Mouse (Mus musculus) erythroblast, embryonic 14.5 days (primary cell): ENCODE results near the gene Crb1. TPM values are rescaled to one million over a fixed set of nuclear protein-coding genes. Genes with fewer than 3 reads are reported as not detected.

Experiments
- H3K27me3 ChIP-seq: 2 replicates; pipeline ENCODE4 v1.6.1; 2012; ENCODE audit warnings: inconsistent platforms; ENCODE audit not compliant: control insufficient read depth
- H3K36me3 ChIP-seq: 2 replicates; pipeline ENCODE4 v1.6.1; 2012; ENCODE audit warnings: mild to moderate bottlenecking, inconsistent platforms; ENCODE audit not compliant: control insufficient read depth
- H3K4me1 ChIP-seq: 2 replicates; pipeline ENCODE4 v1.6.1; 2012; ENCODE audit warnings: inconsistent platforms; ENCODE audit not compliant: control insufficient read depth
- H3K4me3 ChIP-seq: replicated peaks from 2 replicates; pipeline ENCODE3; 2012; ENCODE audit warnings: moderate library complexity, mild to moderate bottlenecking, inconsistent platforms
- H3K9me3 ChIP-seq: 2 replicates; pipeline ENCODE4 v1.6.1; 2012; ENCODE audit warnings: low read length, inconsistent platforms, mixed read lengths; ENCODE audit not compliant: control insufficient read depth
- GATA1 ChIP-seq: IDR thresholded peaks from 2 replicates; pipeline ENCODE4 v1.6.1; 2012; ENCODE audit warnings: low read length, inconsistent platforms, mixed read lengths
- TAL1 ChIP-seq: IDR thresholded peaks from 3 replicates; pipeline ENCODE4 v1.6.1; 2012; ENCODE audit warnings: low read length, inconsistent platforms, mixed read lengths
- polyA plus RNA-seq: library from polyadenylated mRNA; stranded (reverse); fragments of >175 nt; gene quantifications from 2 replicates; pipeline ENCODE4 v1.2.3, GENCODE M21; 2012

Crb1 gene
- polyA plus RNA-seq, 1 experiment, result not detected

DNA sequence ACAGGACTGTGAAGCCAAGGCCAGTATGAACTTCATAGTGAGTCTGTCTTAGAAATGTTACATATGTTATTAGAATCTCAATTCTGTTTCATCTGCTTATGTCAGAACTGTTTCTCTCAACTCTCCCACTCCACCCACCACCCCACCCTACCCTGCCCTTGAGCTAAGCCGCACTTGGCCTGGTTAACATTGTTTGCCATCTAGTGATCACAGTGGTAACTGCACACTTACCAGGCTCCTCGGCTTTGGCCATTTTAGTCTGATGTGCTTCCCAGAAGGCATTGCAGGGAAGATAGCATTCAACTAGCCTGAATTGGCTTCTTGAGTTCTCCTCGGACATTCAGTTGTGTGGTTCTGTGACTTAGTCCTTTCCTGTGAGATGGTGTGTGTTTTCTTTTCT, 215.3 kb downstream of the Crb1 start:
- H3K27me3 ChIP-seq, result no peaks in the 10 kb centered on the region
- H3K36me3 ChIP-seq, result no peaks in the 10 kb centered on the region
- H3K4me1 ChIP-seq, result no peaks in the 10 kb centered on the region
- no peaks in the 10 kb centered on the region for H3K9me3 ChIP-seq
- TF ChIP-seq GATA1, result no peak
- TF ChIP-seq TAL1, result no peak
- H3K4me3 ChIP-seq, result no peak overlapping the region

DNA sequence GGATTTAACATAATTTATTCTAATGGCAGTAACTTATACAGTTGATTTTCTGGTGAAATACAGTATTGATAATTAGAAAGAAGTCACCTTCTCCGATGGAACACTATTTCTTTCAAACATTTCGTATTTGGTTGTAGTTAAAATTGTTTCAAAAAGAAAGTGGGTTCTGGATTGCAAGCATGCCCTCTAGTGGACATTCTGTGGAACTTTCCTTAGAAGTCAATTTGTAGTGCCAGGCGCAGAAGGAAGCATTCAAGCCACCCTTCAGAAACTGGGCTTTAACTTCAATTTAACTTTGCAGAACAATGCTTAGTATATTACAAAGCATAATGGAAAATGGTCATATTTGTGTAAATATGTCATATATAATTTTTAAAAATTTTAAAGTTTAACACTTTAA, 220.5 kb downstream of the Crb1 start:
- Histone ChIP-seq H3K9me3 (no peaks in the 10 kb centered on the region), H3K36me3 (no peaks in the 10 kb centered on the region), H3K4me3 (no peak overlapping the region)

DNA sequence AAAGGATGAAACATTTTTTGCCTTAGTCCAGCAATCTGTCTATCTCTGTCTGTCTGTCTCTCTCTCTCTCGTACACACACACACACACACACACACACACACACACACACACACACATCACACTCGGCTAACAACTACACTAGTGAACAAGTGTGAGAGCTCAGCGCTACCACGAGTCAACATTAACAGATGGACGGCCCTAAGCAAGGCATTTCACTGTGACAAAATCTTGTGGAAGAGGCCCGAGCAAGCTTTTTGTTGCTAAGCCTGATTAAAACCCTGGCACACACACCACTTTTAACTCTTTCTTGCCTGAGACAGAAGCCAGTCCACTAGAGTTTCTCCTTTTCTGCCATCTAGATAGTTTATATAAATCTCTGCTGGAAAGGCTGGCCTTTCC, 223.4 kb downstream of the Crb1 start:
- TF ChIP-seq TAL1 (no peak), GATA1 (no peak)
- Histone ChIP-seq H3K9me3 (no peaks in the 10 kb centered on the region), H3K36me3 (no peaks in the 10 kb centered on the region), H3K4me1 (no peaks in the 10 kb centered on the region), H3K27me3 (no peaks in the 10 kb centered on the region), H3K4me3 (no peak overlapping the region)

More for the DNA sequence above, 220.5 kb downstream of the Crb1 start:
- no peaks in the 10 kb centered on the region for H3K4me1 ChIP-seq
- no peaks in the 10 kb centered on the region for H3K27me3 ChIP-seq
- TF ChIP-seq TAL1, result no peak

- Histone ChIP-seq H3K4me3 (no peak overlapping the region), H3K9me3 (no peaks in the 10 kb centered on the region), H3K36me3 (no peaks in the 10 kb centered on the region), H3K4me1 (no peaks in the 10 kb centered on the region), H3K27me3 (no peaks in the 10 kb centered on the region)
- TF ChIP-seq GATA1 (no peak), TAL1 (no peak)
These were observed 223.9 kb downstream of the Crb1 start for GRCm38 (mm10) chr1:139153006-139153405.

Other genes with a start within 250 kb of the Crb1 start
- gene Zbtb41, start 45.2 kb upstream of the Crb1 start, polyA plus RNA-seq, result 0.01 and 0.02 TPM in 2 replicates
- gene Aspm, start 77.7 kb upstream of the Crb1 start, polyA plus RNA-seq, result 0.19 and 0.27 TPM in 2 replicates
- not detected in 2 replicates for gene F13b, start 124.6 kb upstream of the Crb1 start, polyA plus RNA-seq
- gene Cfhr1, start 183.2 kb upstream of the Crb1 start, polyA plus RNA-seq, result not detected in 2 replicates